Mouse (Mus musculus) heart, embryonic 16.5 days (tissue): ENCODE data around the gene Ddah2. TPM values are rescaled to one million over a fixed set of nuclear protein-coding genes. Genes with fewer than 3 reads are reported as not detected.

Source experiments
- ATAC-seq: fragments of 200-750 bp; cut with Nextera tagmentation; replicated peaks from 2 replicates; pipeline ENCODE4 v1.8.0; 2017; ENCODE audit warnings: moderate number of reproducible peaks; ENCODE audit not compliant: insufficient read depth, low FRiP score; ENCODE audit errors: extremely low read depth
- H3K27ac ChIP-seq: fragments of 300-500 bp; sonication (generic); 2 replicates; pipeline ENCODE4 v1.5.1; 2014; ENCODE audit warnings: mild to moderate bottlenecking, low read length, control low read depth, moderate library complexity
- H3K27me3 ChIP-seq: fragments of 300-500 bp; sonication (generic); 2 replicates; pipeline ENCODE4 v1.6.1; 2014; ENCODE audit warnings: low read length, mixed read lengths; ENCODE audit not compliant: control insufficient read depth, insufficient read depth
- H3K36me3 ChIP-seq: fragments of 300-500 bp; sonication (generic); 2 replicates; pipeline ENCODE4 v1.6.1; 2014; ENCODE audit not compliant: control insufficient read depth, insufficient read depth
- H3K4me1 ChIP-seq: fragments of 300-500 bp; sonication (generic); 2 replicates; pipeline ENCODE4 v1.6.1; 2014; ENCODE audit warnings: low read length, mixed read lengths; ENCODE audit not compliant: control insufficient read depth, insufficient read depth
- H3K4me2 ChIP-seq: fragments of 300-500 bp; sonication (generic); 2 replicates; pipeline ENCODE4 v1.6.1; 2014; ENCODE audit warnings: low read depth, mild to moderate bottlenecking, control low read depth, low read length
- H3K4me3 ChIP-seq: fragments of 300-500 bp; sonication (generic); 2 replicates; pipeline ENCODE4 v1.5.1; 2014; ENCODE audit warnings: mild to moderate bottlenecking, control low read depth, low read length
- H3K9ac ChIP-seq: fragments of 300-500 bp; sonication (generic); 2 replicates; pipeline ENCODE4 v1.6.1; 2014; ENCODE audit warnings: low read length, control low read depth
- H3K9me3 ChIP-seq: fragments of 300-500 bp; sonication (generic); replicated peaks from 2 replicates; pipeline ENCODE4 v1.6.1; 2016; ENCODE audit warnings: low read length; ENCODE audit not compliant: control insufficient read depth
- WGBS: fragments of 180-500 bp; shearing (Covaris S2); extraction: QIAGEN DNeasy Blood & Tissue Kit; methylation state at CpG from one replicate; pipeline ENCODE4 v1.1.7; 2014; 5-methylcytosine and 5-hydroxymethylcytosine counted together
- polyA plus RNA-seq: library from polyadenylated mRNA; unstranded; fragments of >200 nt; fragmentation: Nextera tagmentation; extraction: Ambion mirVana; gene quantifications from 2 replicates; pipeline ENCODE4 v1.2.1, GENCODE M21; 2015

The Ddah2 gene
- polyA plus RNA-seq, 1 experiment from 2014 or later: 171 TPM

GRCm38 (mm10) chr17:35079778-35080177, 20.9 kb downstream of the Ddah2 start:
- Histone ChIP-seq H3K4me3 (peak overlapping the region; percentile 21), H3K27me3 (no peaks in the 10 kb centered on the region), H3K9me3 (no peaks in the 10 kb centered on the region), H3K27ac (no peak overlapping the region), H3K9ac (0 out of 2 replicates have a peak overlapping the region, but pooled peaks have one; percentile 40), H3K4me2 (peak overlapping the region; percentile 53), H3K36me3 (no peaks in the 10 kb centered on the region), H3K4me1 (peaks cover 21% of the 10 kb centered on the region)
- 16% methylated on average over 9 of the region's 9 CpGs for WGBS
- ATAC-seq: peak; percentile 44; the same call in 1 of the 2 replicates

GRCm38 (mm10) chr17:35080248-35080647, 21.4 kb downstream of the Ddah2 start:
- H3K36me3 ChIP-seq: no peaks in the 10 kb centered on the region
- no peaks in the 10 kb centered on the region for H3K27me3 ChIP-seq
- H3K9ac ChIP-seq: 0 out of 2 replicates have a peak overlapping the region, but pooled peaks have one; percentile 40
- no peak overlapping the region for H3K4me3 ChIP-seq
- H3K4me1 ChIP-seq: peaks cover 21% of the 10 kb centered on the region
- H3K9me3 ChIP-seq: no peaks in the 10 kb centered on the region
- 36% methylated on average over 6 of the region's 6 CpGs for WGBS
- peak overlapping the region; percentile 53 for H3K4me2 ChIP-seq
- no peak overlapping the region for H3K27ac ChIP-seq
- ATAC-seq: no peak

GRCm38 (mm10) chr17:35080710-35081109, 21.9 kb downstream of the Ddah2 start:
- H3K4me1 ChIP-seq: peaks cover 21% of the 10 kb centered on the region
- no peak overlapping the region for H3K4me2 ChIP-seq
- no peaks in the 10 kb centered on the region for H3K27me3 ChIP-seq
- H3K27ac ChIP-seq: no peak overlapping the region
- no peak overlapping the region for H3K9ac ChIP-seq
- ATAC-seq: no peak
- 87% methylated on average over 4 of the region's 4 CpGs for WGBS
- H3K9me3 ChIP-seq: no peaks in the 10 kb centered on the region
- no peak overlapping the region for H3K4me3 ChIP-seq
- no peaks in the 10 kb centered on the region for H3K36me3 ChIP-seq

- peaks cover 13% of the 10 kb centered on the region for H3K4me1 ChIP-seq
- no peak overlapping the region for H3K4me2 ChIP-seq
- no peak for ATAC-seq
- 78% methylated on average over 16 of the region's 16 CpGs for WGBS
- H3K27ac ChIP-seq: no peak overlapping the region
- no peaks in the 10 kb centered on the region for H3K36me3 ChIP-seq
- H3K4me3 ChIP-seq: no peak overlapping the region
- no peaks in the 10 kb centered on the region for H3K27me3 ChIP-seq
- no peaks in the 10 kb centered on the region for H3K9me3 ChIP-seq
- no peak overlapping the region for H3K9ac ChIP-seq
These were observed 24.2 kb downstream of the Ddah2 start for GRCm38 (mm10) chr17:35082841-35083576.

GRCm38 (mm10) chr17:35083929-35084497, 25.2 kb downstream of the Ddah2 start:
- H3K4me3 ChIP-seq: no peak overlapping the region
- H3K27ac ChIP-seq: no peak overlapping the region
- WGBS: 49% methylated on average over 3 of the region's 3 CpGs
- no peaks in the 10 kb centered on the region for H3K36me3 ChIP-seq
- peaks cover 12% of the 10 kb centered on the region for H3K4me1 ChIP-seq
- H3K27me3 ChIP-seq: no peaks in the 10 kb centered on the region
- ATAC-seq: no peak
- H3K9me3 ChIP-seq: no peaks in the 10 kb centered on the region
- H3K4me2 ChIP-seq: no peak overlapping the region
- H3K9ac ChIP-seq: no peak overlapping the region

GRCm38 (mm10) chr17:35085208-35085865, 26.5 kb downstream of the Ddah2 start, which contains the start of gene Ly6g6f:
Gene Ly6g6f, minus strand, starts transcription at chr17:35085610.
- Histone ChIP-seq H3K27ac (no peak within 1 kb of the TSS), H3K9ac (no peak within 1 kb of the TSS), H3K4me2 (no peak within 1 kb of the TSS), H3K4me1 (peaks cover 6% of the 10 kb centered on the region), H3K27me3 (no peaks in the 10 kb centered on the region), H3K36me3 (no peaks in the 10 kb centered on the region), H3K9me3 (no peaks in the 10 kb centered on the region), H3K4me3 (no peak within 1 kb of the TSS)
- no peak for ATAC-seq
- 56% methylated on average over 7 of the region's 7 CpGs for WGBS

- no peak overlapping the region for H3K4me2 ChIP-seq
- H3K9me3 ChIP-seq: no peaks in the 10 kb centered on the region
- no peak overlapping the region for H3K9ac ChIP-seq
- H3K36me3 ChIP-seq: peaks cover 12% of the 10 kb centered on the region; the same call in 1 of the 2 replicates
- 42% methylated on average over 2 of the region's 2 CpGs for WGBS
- no peak overlapping the region for H3K27ac ChIP-seq
- no peak overlapping the region for H3K4me3 ChIP-seq
- H3K4me1 ChIP-seq: peaks cover 9% of the 10 kb centered on the region
- no peaks in the 10 kb centered on the region for H3K27me3 ChIP-seq
- no peak for ATAC-seq
These were observed 29.3 kb downstream of the Ddah2 start for GRCm38 (mm10) chr17:35088151-35088550.

- H3K4me3 ChIP-seq: peak within 1 kb of the TSS; percentile 78
- H3K9me3 ChIP-seq: no peaks in the 10 kb centered on the region
- peak within 1 kb of the TSS; percentile 98 for H3K27ac ChIP-seq
- H3K36me3 ChIP-seq: peaks cover 14% of the 10 kb centered on the region; the same call in 1 of the 2 replicates
- H3K4me1 ChIP-seq: peaks cover 9% of the 10 kb centered on the region
- no peaks in the 10 kb centered on the region for H3K27me3 ChIP-seq
- 3% methylated on average over 67 of the region's 67 CpGs for WGBS
- peak within 1 kb of the TSS; percentile 86 for H3K4me2 ChIP-seq
- peak within 1 kb of the TSS; percentile 94 for H3K9ac ChIP-seq
- ATAC-seq: peak; percentile 99
These were observed 30.2 kb downstream of the Ddah2 start, which contains the start of gene Abhd16a for GRCm38 (mm10) chr17:35088825-35089644. Gene Abhd16a, plus strand, starts transcription at chr17:35089263.
